Mouse (Mus musculus) stomach, embryonic 16.5 days (tissue): ENCODE measurements around the gene Dnajb6. TPM values are rescaled to one million over a fixed set of nuclear protein-coding genes. Genes with fewer than 3 reads are reported as not detected.

Experiments
- ATAC-seq: fragments of 200-750 bp; cut with Nextera tagmentation; 2 replicates; pipeline ENCODE4 v1.8.0; 2017; ENCODE audit warnings: moderate number of reproducible peaks, moderate TSS enrichment; ENCODE audit not compliant: insufficient read depth, low FRiP score
- H3K27ac ChIP-seq: fragments of 300-500 bp; sonication (generic); 2 replicates; pipeline ENCODE4 v1.5.1; 2014; ENCODE audit warnings: low read length
- H3K27me3 ChIP-seq: fragments of 300-500 bp; sonication (generic); 2 replicates; pipeline ENCODE4 v1.6.1; 2014; ENCODE audit warnings: low read length, control low read depth, mixed read lengths; ENCODE audit not compliant: control insufficient read depth, insufficient read depth
- H3K36me3 ChIP-seq: fragments of 300-500 bp; sonication (generic); 2 replicates; pipeline ENCODE4 v1.6.1; 2014; ENCODE audit warnings: low read length; ENCODE audit not compliant: control insufficient read depth, insufficient read depth
- H3K4me1 ChIP-seq: fragments of 300-500 bp; sonication (generic); 2 replicates; pipeline ENCODE4 v1.6.1; 2014; ENCODE audit warnings: low read length, control low read depth, mixed read lengths; ENCODE audit not compliant: control insufficient read depth, insufficient read depth
- H3K4me2 ChIP-seq: fragments of 300-500 bp; sonication (generic); 2 replicates; pipeline ENCODE4 v1.6.1; 2014; ENCODE audit warnings: low read depth, low read length, mixed read lengths
- H3K4me3 ChIP-seq: fragments of 300-500 bp; sonication (generic); replicated peaks from 2 replicates; pipeline ENCODE4 v1.5.1; 2014; ENCODE audit warnings: mild to moderate bottlenecking, low read length
- H3K9ac ChIP-seq: fragments of 300-500 bp; sonication (generic); 2 replicates; pipeline ENCODE4 v1.6.1; 2014; ENCODE audit warnings: low read length
- H3K9me3 ChIP-seq: fragments of 300-500 bp; sonication (generic); replicated peaks from 2 replicates; pipeline ENCODE4 v1.6.1; 2016; ENCODE audit warnings: low read length, control low read depth; ENCODE audit not compliant: control insufficient read depth
- WGBS: fragments of 180-500 bp; shearing (Covaris S2); extraction: QIAGEN DNeasy Blood & Tissue Kit; methylation state at CpG from one replicate; pipeline ENCODE4 v1.1.7; 2014; 5-methylcytosine and 5-hydroxymethylcytosine counted together
- polyA plus RNA-seq: library from polyadenylated mRNA; unstranded; fragments of >200 nt; fragmentation: Nextera tagmentation; extraction: Ambion mirVana; gene quantifications from 2 replicates; pipeline ENCODE4 v1.2.1, GENCODE M21; 2015

Dnajb6 gene
- polyA plus RNA-seq, 1 experiment from 2014 or later = 136 TPM

DNA sequence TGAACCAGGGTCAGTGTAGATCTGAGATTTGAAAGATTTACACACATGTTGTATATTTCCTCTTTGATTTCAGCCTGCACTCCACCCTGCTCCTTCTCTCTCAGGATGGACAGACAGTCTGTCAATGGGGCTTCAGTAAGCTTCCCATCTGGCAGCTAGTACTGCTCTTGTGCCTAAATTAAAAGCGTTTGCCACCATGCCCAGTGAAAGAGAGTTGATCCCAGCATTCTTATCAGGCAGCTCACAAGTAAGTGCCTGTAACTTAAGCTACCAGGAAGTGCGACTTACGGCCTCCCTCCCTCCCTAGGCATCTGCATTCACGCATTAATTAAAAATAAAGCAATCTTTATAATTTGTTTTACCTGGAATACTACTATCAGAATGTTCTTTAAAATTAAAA is 5.6 kb downstream of the Dnajb6 start:
- H3K36me3 ChIP-seq = peaks cover 5% of the 10 kb centered on the region; the same call in 1 of the 2 replicates
- peaks cover 13% of the 10 kb centered on the region for H3K4me1 ChIP-seq
- no peak overlapping the region for H3K4me3 ChIP-seq
- no peak overlapping the region for H3K4me2 ChIP-seq
- WGBS = 68% methylated on average over 4 of the region's 4 CpGs
- ATAC-seq = no peak
- no peak overlapping the region for H3K9ac ChIP-seq
- H3K9me3 ChIP-seq = no peaks in the 10 kb centered on the region
- no peaks in the 10 kb centered on the region for H3K27me3 ChIP-seq
- no peak overlapping the region for H3K27ac ChIP-seq

DNA sequence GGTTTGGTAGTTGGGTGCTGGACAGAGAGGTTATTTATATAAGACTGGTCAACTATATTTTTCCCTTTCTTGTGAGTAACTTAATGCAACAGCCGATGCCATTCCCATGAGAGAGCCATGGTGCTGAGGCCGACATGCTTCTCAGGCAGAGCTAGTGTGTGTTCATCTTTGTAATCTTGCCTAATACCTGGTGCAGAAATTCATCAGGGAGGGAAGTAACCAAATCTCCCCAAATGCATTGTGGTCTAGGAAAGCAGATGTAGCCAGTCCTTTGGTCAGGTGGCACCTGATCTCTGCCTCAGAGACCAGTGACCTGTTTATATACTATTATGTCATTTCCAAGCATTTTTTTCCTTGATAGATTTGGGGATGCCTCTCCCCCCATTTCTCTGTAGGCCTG is 12.2 kb downstream of the Dnajb6 start:
- Histone ChIP-seq H3K4me1 (0 out of 2 replicates have a peak, but pooled peaks cover 2% of the 10 kb centered on the region), H3K9ac (no peak overlapping the region), H3K4me3 (no peak overlapping the region), H3K4me2 (no peak overlapping the region), H3K27me3 (no peaks in the 10 kb centered on the region), H3K36me3 (peaks cover 21% of the 10 kb centered on the region), H3K27ac (no peak overlapping the region), H3K9me3 (no peaks in the 10 kb centered on the region)
- no peak for ATAC-seq
- WGBS = 96% methylated on average over 2 of the region's 2 CpGs

DNA sequence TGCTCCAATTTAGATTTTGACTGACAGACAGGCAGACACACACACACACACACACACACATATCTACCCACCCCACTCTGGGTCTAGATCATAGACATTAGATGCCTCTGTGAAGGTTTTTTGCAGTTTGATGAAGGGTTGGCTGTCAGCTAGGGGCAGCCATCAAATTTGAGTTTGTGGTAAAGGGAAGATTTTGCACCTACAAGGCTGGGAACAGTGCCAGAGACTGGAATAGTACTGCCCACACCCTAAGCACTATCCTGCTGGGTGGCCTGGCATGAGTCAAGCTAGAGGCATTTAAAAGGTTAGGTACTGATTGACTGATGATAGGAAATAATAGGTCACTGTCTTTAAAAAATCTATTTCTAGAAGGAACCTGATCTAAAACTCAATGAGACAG is 15.8 kb downstream of the Dnajb6 start:
- no peaks in the 10 kb centered on the region for H3K9me3 ChIP-seq
- H3K36me3 ChIP-seq = peaks cover 18% of the 10 kb centered on the region
- no peak overlapping the region for H3K4me3 ChIP-seq
- H3K9ac ChIP-seq = no peak overlapping the region
- no peaks in the 10 kb centered on the region for H3K27me3 ChIP-seq
- ATAC-seq = no peak
- no peaks in the 10 kb centered on the region for H3K4me1 ChIP-seq
- H3K27ac ChIP-seq = no peak overlapping the region
- H3K4me2 ChIP-seq = no peak overlapping the region

DNA sequence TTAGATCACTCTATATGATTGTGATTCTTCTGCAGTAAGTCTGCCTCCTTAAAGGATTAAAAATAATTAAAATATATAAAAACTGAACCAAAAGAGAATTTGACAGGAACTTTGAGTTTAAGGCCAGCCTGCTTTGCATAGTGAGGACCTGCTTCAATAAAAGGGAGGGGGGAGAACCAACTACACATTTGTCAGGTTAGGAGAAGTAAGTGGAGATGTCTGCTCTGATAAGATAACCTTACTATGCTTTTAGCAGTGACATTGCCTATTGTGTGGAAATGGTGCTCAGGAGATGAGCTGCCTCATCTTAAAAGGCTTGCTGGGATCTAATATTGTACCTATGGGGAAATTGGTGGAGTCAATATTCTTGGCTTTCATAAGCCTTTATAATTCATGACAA is 17.4 kb downstream of the Dnajb6 start:
- no peaks in the 10 kb centered on the region for H3K9me3 ChIP-seq
- no peak overlapping the region for H3K9ac ChIP-seq
- no peaks in the 10 kb centered on the region for H3K4me1 ChIP-seq
- no peak overlapping the region for H3K27ac ChIP-seq
- no peaks in the 10 kb centered on the region for H3K27me3 ChIP-seq
- no peak overlapping the region for H3K4me3 ChIP-seq
- peaks cover 18% of the 10 kb centered on the region for H3K36me3 ChIP-seq
- no peak for ATAC-seq
- H3K4me2 ChIP-seq = no peak overlapping the region

DNA sequence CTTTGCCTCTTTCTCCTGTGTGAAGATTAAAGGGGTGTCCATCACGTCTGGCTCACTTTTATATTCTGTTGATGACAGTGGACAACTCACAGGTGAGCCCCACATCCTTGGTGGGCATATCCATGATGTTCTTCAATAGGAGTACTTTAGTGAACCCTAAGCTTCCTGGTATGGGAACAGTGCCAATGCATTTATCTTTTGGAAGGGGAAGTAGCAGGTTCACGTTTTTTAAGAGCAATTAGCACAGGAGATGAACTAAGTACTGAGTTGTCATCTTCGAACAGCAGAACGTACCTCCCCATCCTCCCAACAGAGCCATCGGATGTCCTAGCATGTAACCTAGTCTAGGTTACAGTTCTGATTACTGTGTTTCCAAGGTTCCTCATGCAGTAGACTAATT is 23.8 kb downstream of the Dnajb6 start:
- 76% methylated on average over 5 of the region's 5 CpGs for WGBS
- Histone ChIP-seq H3K4me2 (no peak overlapping the region), H3K27me3 (no peaks in the 10 kb centered on the region), H3K4me1 (no peaks in the 10 kb centered on the region), H3K9ac (no peak overlapping the region), H3K27ac (no peak overlapping the region), H3K4me3 (no peak overlapping the region), H3K36me3 (0 out of 2 replicates have a peak, but pooled peaks cover 8% of the 10 kb centered on the region), H3K9me3 (no peaks in the 10 kb centered on the region)
- no peak for ATAC-seq

DNA sequence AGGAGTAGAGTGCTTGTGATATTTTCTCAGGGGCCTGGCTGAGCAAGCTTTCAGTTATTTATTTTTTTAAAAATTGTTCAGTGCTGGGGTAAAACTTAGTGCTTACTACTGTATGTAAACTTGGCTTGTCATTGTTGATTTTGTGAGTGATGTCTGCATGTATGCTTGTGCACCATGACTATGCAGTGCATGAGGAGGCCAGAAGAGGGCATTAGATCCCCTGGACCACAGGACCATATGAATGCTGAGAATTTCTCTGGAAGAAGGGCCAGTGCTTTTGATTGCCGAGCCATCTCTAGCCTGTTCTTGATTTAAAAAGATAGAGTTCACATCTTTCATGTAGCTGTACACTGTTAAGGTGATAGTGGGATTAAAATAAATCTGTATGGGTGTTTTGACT is 35.4 kb downstream of the Dnajb6 start:
- Histone ChIP-seq H3K36me3 (peaks cover 12% of the 10 kb centered on the region), H3K27ac (no peak overlapping the region), H3K4me3 (no peak overlapping the region), H3K9ac (no peak overlapping the region), H3K4me2 (no peak overlapping the region), H3K9me3 (no peaks in the 10 kb centered on the region), H3K4me1 (no peaks in the 10 kb centered on the region), H3K27me3 (no peaks in the 10 kb centered on the region)
- no peak for ATAC-seq
- WGBS = 90% methylated on average over 1 of the region's 1 CpGs

DNA sequence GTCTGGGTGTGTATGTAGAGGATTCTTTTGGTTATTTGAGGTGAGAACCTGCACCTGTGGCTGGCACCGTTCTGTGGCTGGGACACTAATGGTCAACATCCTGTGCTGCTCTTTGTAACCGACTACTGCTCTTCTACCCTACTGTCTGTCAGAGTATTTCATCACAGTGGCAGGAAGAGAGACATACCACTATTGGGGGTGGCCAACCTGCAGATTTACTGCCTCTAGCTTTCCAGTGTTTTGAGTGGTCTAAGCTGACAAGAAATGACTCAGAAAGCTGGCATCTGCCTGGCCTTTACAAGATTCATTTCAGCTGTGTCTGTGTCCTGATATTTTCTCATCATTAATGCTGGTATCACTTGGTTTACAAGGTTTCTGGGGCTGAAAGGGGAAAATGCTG is 36.5 kb downstream of the Dnajb6 start:
- no peak for ATAC-seq
- Histone ChIP-seq H3K4me2 (no peak overlapping the region), H3K9me3 (no peaks in the 10 kb centered on the region), H3K27me3 (no peaks in the 10 kb centered on the region), H3K9ac (no peak overlapping the region), H3K4me3 (no peak overlapping the region), H3K4me1 (no peaks in the 10 kb centered on the region), H3K27ac (no peak overlapping the region), H3K36me3 (peaks cover 12% of the 10 kb centered on the region)
- 61% methylated on average over 2 of the region's 2 CpGs for WGBS

DNA sequence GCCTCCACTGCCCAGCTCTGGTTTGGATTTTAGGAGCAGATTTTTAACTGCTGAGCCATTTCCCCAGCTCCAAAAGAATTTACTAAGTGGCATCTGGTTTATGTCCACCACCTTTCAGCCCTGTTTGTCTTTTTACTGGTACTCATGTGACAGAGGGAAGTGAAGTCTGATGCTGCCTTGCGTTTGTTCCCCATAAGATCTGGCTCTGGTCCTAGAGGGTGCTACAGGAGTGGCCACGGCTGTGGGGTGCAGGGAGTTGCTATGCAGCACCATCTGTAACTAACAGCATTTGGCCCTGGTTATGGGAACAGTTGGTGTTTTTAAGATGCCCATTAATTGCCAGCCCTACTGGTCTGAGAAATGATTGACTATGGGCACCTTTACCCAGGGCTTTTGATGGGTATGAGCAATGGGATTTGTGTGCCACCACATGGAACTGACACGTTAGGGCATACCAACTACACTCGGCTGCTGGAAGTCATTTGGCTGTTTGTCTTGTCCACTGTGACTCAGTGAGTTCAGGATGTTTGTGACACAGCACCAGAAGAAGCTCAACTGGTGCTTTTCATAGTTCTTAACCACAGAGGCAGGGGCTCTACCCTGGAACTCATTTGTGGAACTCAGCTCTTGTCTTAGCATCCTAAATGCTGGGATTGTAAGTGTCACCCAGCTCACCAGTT is 37.3 kb downstream of the Dnajb6 start:
- H3K9ac ChIP-seq = no peak overlapping the region
- ATAC-seq = no peak; the same call in 1 of the 2 replicates
- H3K4me1 ChIP-seq = no peaks in the 10 kb centered on the region
- H3K9me3 ChIP-seq = no peaks in the 10 kb centered on the region
- H3K4me2 ChIP-seq = no peak overlapping the region
- WGBS = 65% methylated on average over 4 of the region's 4 CpGs
- H3K27ac ChIP-seq = no peak overlapping the region
- H3K4me3 ChIP-seq = no peak overlapping the region
- H3K36me3 ChIP-seq = peaks cover 12% of the 10 kb centered on the region
- no peaks in the 10 kb centered on the region for H3K27me3 ChIP-seq

DNA sequence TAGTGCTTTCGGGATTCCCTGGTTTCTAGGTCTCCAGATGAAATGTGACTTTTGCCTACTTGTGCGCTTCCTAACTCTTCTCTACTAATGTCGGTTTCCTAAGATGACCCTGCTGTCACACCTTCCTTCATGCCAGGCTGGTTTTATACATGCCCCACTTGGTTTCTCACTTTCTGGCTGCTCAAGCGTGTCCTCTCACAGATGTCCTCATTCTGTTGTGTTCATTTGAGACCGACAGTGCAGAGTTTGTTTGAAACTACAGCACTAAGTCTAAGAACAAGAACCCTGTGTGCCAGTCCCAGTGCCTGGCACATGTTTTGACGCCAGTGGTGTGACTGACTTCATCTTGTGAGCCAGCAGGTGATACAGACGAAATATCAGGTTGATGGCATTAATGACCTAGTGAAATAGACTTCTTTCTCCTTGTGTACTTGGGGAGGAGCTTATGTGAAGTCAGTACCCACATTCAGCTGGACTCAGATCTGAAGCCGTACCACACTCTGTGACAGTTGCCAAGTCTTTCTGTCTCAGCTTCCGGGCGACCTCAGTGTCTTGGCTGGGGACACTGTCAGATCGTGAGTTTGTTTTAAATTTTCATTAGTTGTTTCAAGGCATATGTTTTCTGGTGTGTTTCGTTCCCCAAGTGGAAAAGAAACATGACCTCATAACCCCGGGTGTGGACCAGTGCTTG is 38.1 kb downstream of the Dnajb6 start:
- no peak for ATAC-seq
- no peaks in the 10 kb centered on the region for H3K4me1 ChIP-seq
- H3K9ac ChIP-seq = no peak overlapping the region
- no peak overlapping the region for H3K4me2 ChIP-seq
- WGBS = 91% methylated on average over 13 of the region's 13 CpGs
- peaks cover 7% of the 10 kb centered on the region for H3K36me3 ChIP-seq
- H3K9me3 ChIP-seq = no peaks in the 10 kb centered on the region
- H3K27ac ChIP-seq = no peak overlapping the region
- H3K4me3 ChIP-seq = no peak overlapping the region
- no peaks in the 10 kb centered on the region for H3K27me3 ChIP-seq
